Mouse (Mus musculus) heart, adult 9 months (tissue): ENCODE results near the gene Tln2.
A peak's percentile ranks its signal among the peaks of the same experiment; 100 is the strongest.

ENCODE experiments used
- DNase-seq, 2 experiments: peaks; one replicate each; pipeline ENCODE4 v3.0.0; 2022; ENCODE audit warnings: low spot score in 2 of 2

Tln2 gene

GRCm38 (mm10) chr9:67546650-67547049, 12.9 kb downstream of the Tln2 start:
- no peak for DNase-seq

- DNase-seq = no peak
Observed at GRCm38 (mm10) chr9:67545794-67546193, 13.7 kb downstream of the Tln2 start.

GRCm38 (mm10) chr9:67544783-67545182, 14.7 kb downstream of the Tln2 start:
- peak; percentile 13 to 16 for DNase-seq

GRCm38 (mm10) chr9:67541948-67542347, 17.6 kb downstream of the Tln2 start:
- no peak for DNase-seq

GRCm38 (mm10) chr9:67539776-67540706, 19.5 kb downstream of the Tln2 start:
- DNase-seq = no peak

GRCm38 (mm10) chr9:67534420-67534819, 25.1 kb downstream of the Tln2 start:
- DNase-seq = no peak

- no peak for DNase-seq
Observed at GRCm38 (mm10) chr9:67533260-67533659, 26.2 kb downstream of the Tln2 start.

- no peak for DNase-seq
Observed at GRCm38 (mm10) chr9:67532631-67533030, 26.9 kb downstream of the Tln2 start.

GRCm38 (mm10) chr9:67529600-67529999, 29.9 kb downstream of the Tln2 start:
- DNase-seq = peak; percentile 28 to 46

GRCm38 (mm10) chr9:67527726-67528125, 31.8 kb downstream of the Tln2 start:
- DNase-seq = no peak

GRCm38 (mm10) chr9:67521736-67522135, 37.8 kb downstream of the Tln2 start:
- DNase-seq = peak; percentile 5 to 11

GRCm38 (mm10) chr9:67509510-67509909, 50.0 kb downstream of the Tln2 start:
- DNase-seq = no peak

GRCm38 (mm10) chr9:67504669-67505260, 54.7 kb downstream of the Tln2 start:
- DNase-seq = no peak

GRCm38 (mm10) chr9:67501801-67502200, 57.7 kb downstream of the Tln2 start:
- DNase-seq = no peak

GRCm38 (mm10) chr9:67496368-67496767, 63.1 kb downstream of the Tln2 start:
- no peak for DNase-seq

- no peak for DNase-seq
Observed at GRCm38 (mm10) chr9:67495350-67495749, 64.2 kb downstream of the Tln2 start.

- peak; percentile 17 to 54 for DNase-seq
Observed at GRCm38 (mm10) chr9:67493876-67494552, 65.5 kb downstream of the Tln2 start.

GRCm38 (mm10) chr9:67489370-67489769, 70.1 kb downstream of the Tln2 start:
- no peak for DNase-seq

GRCm38 (mm10) chr9:67486621-67487020, 72.9 kb downstream of the Tln2 start:
- DNase-seq = no peak

- peak; percentile 56 to 75 for DNase-seq
Observed at GRCm38 (mm10) chr9:67485169-67486072, 74.1 kb downstream of the Tln2 start.

- DNase-seq = no peak
Observed at GRCm38 (mm10) chr9:67482277-67482676, 77.2 kb downstream of the Tln2 start.
